Comparison of ENCODE assay signal across 12 mouse cellular contexts in genomic region chr1:128441129-128441473, GRCm38 (mm10). TPM values are rescaled to one million over a fixed set of nuclear protein-coding genes. Genes with fewer than 3 reads are reported as not detected.
DNase-seq lines count a peak whose midpoint lies in the region.
"Had no signal": no experiment of that assay in that cellular context is flagged by ENCODE, and none has a peak within 500 bp of the region (broad histone marks: within the 10 kb centered on the region; RNA-seq: fewer than 3 reads in every experiment).

No protein-coding gene starts in this region.

- H3K4me3 ChIP-seq in brown adipose tissue, adult 24 weeks (ENCODE audit: insufficient read depth, low read depth, low read length), result no peak overlapping the region
- H3K4me3 ChIP-seq: hindbrain, embryonic 12.5 days had no signal

- H3K4me1 ChIP-seq in brown adipose tissue, adult 24 weeks (ENCODE audit: control insufficient read depth, insufficient read depth, insufficient read length, low read length), result peaks cover 10% of the 10 kb centered on the region; the same call in 1 of the 2 replicates

- peak overlapping the region; percentile 50 for H3K27ac ChIP-seq in brown adipose tissue, adult 24 weeks (replicated peaks; ENCODE audit: low read depth, low read length)
- H3K27ac ChIP-seq: hindbrain, embryonic 12.5 days had no signal

- intact Hi-C loops in left cerebral cortex, postnatal 4 days (cut with DNase I), result no loop called here

- DNase-seq in left cerebral cortex, adult 11 months (ENCODE audit: low spot score), result peak; percentile 6
- no peak for DNase-seq in left cerebral cortex, postnatal 4 days
- peak; percentile 19 for DNase-seq in Muller cell, postnatal 12 days (ENCODE audit: inconsistent ontology term)
- DNase-seq in layer of hippocampus, postnatal 10 days (ENCODE audit: low spot score in 2 of 2), result peak; percentile 10 to 22
- DNase-seq in adipocyte (ENCODE audit: low spot score), result no peak
- DNase-seq in T-cell, adult 2 months (ENCODE audit: low spot score), result no peak
- DNase-seq in ovary, postnatal 14 days (ENCODE audit: low spot score), result no peak
- DNase-seq: kidney, adult 9 months; liver; lung, postnatal 36 days had no signal

RNA-seq across cellular contexts. Expression of gene Dars, which starts 23.9 kb away (rescaled TPM):
- 10 to 100 TPM; 72.5 to 73.8 TPM for total RNA-seq in left cerebral cortex, postnatal 4 days (2021)
- 70.1 and 74.0 TPM in 2 replicates for polyA plus RNA-seq in brown adipose tissue, adult 24 weeks (2012; ENCODE audit: insufficient read depth, insufficient read length, missing spikeins)
- 10 to 100 TPM; 70.2 to 77.2 TPM for total RNA-seq in layer of hippocampus, postnatal 10 days (2021)

Comparison
In these comparisons a context has a peak if more than half of its experiments do, and no peak if none do; other contexts are left out.
1. DNase-seq: peak in left cerebral cortex, adult 11 months (single experiment), Muller cell, postnatal 12 days (single experiment) and layer of hippocampus, postnatal 10 days (2 of 2); none in left cerebral cortex, postnatal 4 days (single experiment), adipocyte (single experiment), T-cell, adult 2 months (single experiment) and ovary, postnatal 14 days (single experiment).